Mouse (Mus musculus) CH12.LX (cell line): ENCODE measurements around the gene Spi1. TPM values are rescaled to one million over a fixed set of nuclear protein-coding genes. Genes with fewer than 3 reads are reported as not detected.

Experiments used
- DNase-seq: peaks from one replicate; pipeline ENCODE4 v3.0.0-alpha.2; 2013; ENCODE audit errors: extremely low read depth
- H3K27ac ChIP-seq: 2 replicates; pipeline ENCODE4 v1.5.1; 2012; ENCODE audit warnings: low read depth, mild to moderate bottlenecking, control low read depth, moderate library complexity; ENCODE audit not compliant: insufficient read depth
- H3K27me3 ChIP-seq: replicated peaks from 2 replicates; pipeline ENCODE3; 2012; ENCODE audit warnings: inconsistent platforms
- H3K36me3 ChIP-seq, 2 experiments: replicated peaks in 1 of 2; 2 replicates each; pipeline versions ENCODE3 to v1.6.1; 2012; ENCODE audit warnings: inconsistent platforms in 1 of 2, low read length in 1 of 2, mild to moderate bottlenecking in 1 of 2, mixed read lengths in 1 of 2, moderate library complexity in 1 of 2; ENCODE audit not compliant: control insufficient read depth in 1 of 2, insufficient read depth in 1 of 2
- H3K4me1 ChIP-seq, 2 experiments: 2 replicates each; pipeline ENCODE4 v1.6.1; 2012; ENCODE audit warnings: inconsistent platforms in 1 of 2, moderate library complexity in 1 of 2; ENCODE audit not compliant: insufficient read depth in 2 of 2, control insufficient read depth in 1 of 2
- H3K4me2 ChIP-seq: 2 replicates; pipeline ENCODE4 v1.6.1; 2012; ENCODE audit warnings: low read depth, mild to moderate bottlenecking, control low read depth; ENCODE audit not compliant: poor library complexity, insufficient read depth, severe bottlenecking
- H3K4me3 ChIP-seq, 3 experiments: fragments of 150-350 bp in 1 of 3; sonication (generic) in 1 of 3; replicated peaks in 1 of 3; 2 replicates each; pipeline versions ENCODE3 to v1.5.1; 2011 to 2012; ENCODE audit warnings: low read depth in 2 of 3, low read length in 2 of 3, mild to moderate bottlenecking in 2 of 3, moderate library complexity in 2 of 3, control low read depth in 1 of 3, improper control_type of control experiment in 1 of 3, inconsistent platforms in 1 of 3, mixed read lengths in 1 of 3; ENCODE audit not compliant: poor library complexity in 1 of 3
- H3K79me2 ChIP-seq: replicated peaks from 2 replicates; pipeline ENCODE4 v1.6.1; 2012; ENCODE audit warnings: mild to moderate bottlenecking, moderate library complexity; ENCODE audit not compliant: control insufficient read depth, poor library complexity, insufficient read depth, severe bottlenecking; ENCODE audit errors: extremely low read depth
- H3K9ac ChIP-seq: 2 replicates; pipeline ENCODE4 v1.6.1; 2012; ENCODE audit warnings: low read depth, mild to moderate bottlenecking, control low read depth, moderate library complexity; ENCODE audit not compliant: insufficient read depth
- H3K9me3 ChIP-seq: replicated peaks from 2 replicates; pipeline ENCODE3; 2012; ENCODE audit warnings: low read length, inconsistent platforms, mixed read lengths
- CTCF ChIP-seq, 2 experiments: IDR thresholded peaks in 1 of 2; conservative IDR thresholded peaks in 1 of 2; 2 replicates each; pipeline ENCODE4 v1.5.1; 2011 to 2012; ENCODE audit warnings: low read depth in 2 of 2, low read length in 2 of 2, improper control_type of control experiment in 1 of 2, inconsistent platforms in 1 of 2, mild to moderate bottlenecking in 1 of 2, moderate library complexity in 1 of 2
- E2F4 ChIP-seq: IDR thresholded peaks from 2 replicates; pipeline ENCODE4 v1.6.1; 2011; ENCODE audit warnings: low read depth, low read length, improper control_type of control experiment; ENCODE audit not compliant: insufficient replicate concordance
- EP300 ChIP-seq: IDR thresholded peaks from 2 replicates; pipeline ENCODE4 v1.6.1; 2011; ENCODE audit warnings: low read length, improper control_type of control experiment
- HCFC1 ChIP-seq: IDR thresholded peaks from 2 replicates; pipeline ENCODE4 v1.6.1; 2012; ENCODE audit warnings: low read depth, mild to moderate bottlenecking, inconsistent platforms, low read length, improper control_type of control experiment
- MAZ ChIP-seq: IDR thresholded peaks from 2 replicates; pipeline ENCODE4 v1.6.1; 2012; ENCODE audit warnings: low read depth, mild to moderate bottlenecking, inconsistent platforms, low read length, improper control_type of control experiment, moderate library complexity
- MXI1 ChIP-seq: IDR thresholded peaks from 2 replicates; pipeline ENCODE4 v1.6.1; 2011; ENCODE audit warnings: mild to moderate bottlenecking, low read depth, low read length, improper control_type of control experiment
- MYC ChIP-seq: IDR thresholded peaks from 2 replicates; pipeline ENCODE4 v1.6.1; 2011; ENCODE audit warnings: low read depth, mild to moderate bottlenecking, improper control_type of control experiment, low read length
- POLR2A ChIP-seq: IDR thresholded peaks from 2 replicates; pipeline ENCODE4 v1.6.1; 2011; ENCODE audit warnings: low read depth, mild to moderate bottlenecking, improper control_type of control experiment, low read length
- RAD21 ChIP-seq: IDR thresholded peaks from 2 replicates; pipeline ENCODE4 v1.6.1; 2011; ENCODE audit warnings: low read depth, mild to moderate bottlenecking, low read length, improper control_type of control experiment, moderate library complexity
- RCOR1 ChIP-seq: conservative IDR thresholded peaks from 2 replicates; pipeline ENCODE4 v1.6.1; 2012; ENCODE audit warnings: low read depth, mild to moderate bottlenecking, inconsistent platforms, low read length, improper control_type of control experiment
- TCF12 ChIP-seq: IDR thresholded peaks from 2 replicates; pipeline ENCODE4 v1.6.1; 2014; ENCODE audit warnings: low read depth, mild to moderate bottlenecking, inconsistent platforms, low read length, improper control_type of control experiment
- UBTF ChIP-seq: IDR thresholded peaks from 2 replicates; pipeline ENCODE4 v1.6.1; 2012; ENCODE audit warnings: low read depth, mild to moderate bottlenecking, inconsistent platforms, low read length, improper control_type of control experiment, moderate library complexity
- USF1 ChIP-seq: IDR thresholded peaks from 2 replicates; pipeline ENCODE4 v1.6.1; 2014; ENCODE audit warnings: low read depth, mild to moderate bottlenecking, inconsistent platforms, low read length, improper control_type of control experiment
- ZC3H11A ChIP-seq: IDR thresholded peaks from 2 replicates; pipeline ENCODE4 v1.6.1; 2012; ENCODE audit warnings: low read depth, mild to moderate bottlenecking, inconsistent platforms, low read length, improper control_type of control experiment
- ZMIZ1 ChIP-seq: IDR thresholded peaks from 2 replicates; pipeline ENCODE4 v1.6.1; 2012; ENCODE audit warnings: low read depth, mild to moderate bottlenecking, inconsistent platforms, low read length, improper control_type of control experiment
- dilution Hi-C: fragments of 300-500 bp; cut with MboI; formaldehyde crosslinking; loops from 2 replicates; pipeline ENCODE4 v1.14.3; 2020; ENCODE audit warnings: low sequenced_read_pairs; ENCODE audit not compliant: extremely low pct_unique_long_range_greater_than_20kb, extremely low pct_ligation_motif_present
- in situ Hi-C: fragments of 300-500 bp; cut with MboI; formaldehyde crosslinking; loops from 3 replicates; pipeline ENCODE4 v1.14.3; 2019; ENCODE audit warnings: low sequenced_read_pairs, low pct_ligation_motif_present, low pct_unique_long_range_greater_than_20kb, mixed read lengths
- polyA plus RNA-seq: library from polyadenylated mRNA; unstranded; fragments of >175 nt; gene quantifications from 2 replicates; pipeline ENCODE4 v1.2.1, GENCODE M21; 2012; ENCODE audit warnings: low read depth; ENCODE audit not compliant: insufficient read length
- total RNA-seq, 2 experiments: library from RNA; depleted of rRNA; stranded (reverse); fragments of 300-350 nt in 1 of 2; fragments of >200 nt in 1 of 2; gene quantifications; 2 replicates each; pipeline ENCODE4 v1.2.3; 2012 to 2014

Gene Spi1
- total and polyA plus RNA-seq, 3 experiments, result 24.7 to 45.7 (median 42.6) TPM

- Histone ChIP-seq H3K27ac (no peak overlapping the region), H3K4me2 (no peak overlapping the region), H3K79me2 (0 out of 2 replicates have a peak, but pooled peaks cover 1% of the 10 kb centered on the region), H3K36me3 (peaks cover 53 to 73% of the 10 kb centered on the region in 2 experiments), H3K4me1 (peaks cover 0 to 13% of the 10 kb centered on the region in 2 experiments; a peak in 2 of 4 replicates), H3K4me3 (no peak overlapping the region), H3K9ac (no peak overlapping the region), H3K27me3 (no peaks in the 10 kb centered on the region)
- in situ Hi-C loops, result no loop called here
- TF ChIP-seq ZC3H11A (no peak), POLR2A (no peak)
- TF ChIP-seq, all 38 proteins: peak for 0
- H3K9me3 ChIP-seq, result no peaks in the 10 kb centered on the region
- dilution Hi-C loops, result no loop called here
- DNase-seq, result no peak
These were observed 69.1 kb downstream of the Spi1 start for GRCm38 (mm10) chr2:91151331-91151730.

GRCm38 (mm10) chr2:91152885-91153377 is 70.7 kb downstream of the Spi1 start:
- no peak overlapping the region for H3K4me2 ChIP-seq
- dilution Hi-C loops (no loop called here), in situ Hi-C loops (no loop called here)
- H3K4me1 ChIP-seq, result peaks cover 0 to 13% of the 10 kb centered on the region in 2 experiments; a peak in 2 of 4 replicates
- no peaks in the 10 kb centered on the region for H3K27me3 ChIP-seq
- no peak overlapping the region for H3K27ac ChIP-seq
- H3K79me2 ChIP-seq, result 0 out of 2 replicates have a peak, but pooled peaks cover 1% of the 10 kb centered on the region
- H3K9me3 ChIP-seq, result no peaks in the 10 kb centered on the region
- TF ChIP-seq CTCF (conservative IDR thresholded peaks at IDR 0.05 in 1 of 2, IDR thresholded peaks at IDR 0.05 in 1 of 2; ENCODE audit: low read depth in 2 of 2, low read length in 2 of 2), result no peak
- no peak for TF ChIP-seq E2F4
- TF ChIP-seq ZMIZ1, result no peak
- no peak for TF ChIP-seq MAZ
- TF ChIP-seq MYC, result no peak
- no peak for TF ChIP-seq RAD21
- no peak for TF ChIP-seq POLR2A
- TF ChIP-seq RCOR1, result no peak
- TF ChIP-seq UBTF, result no peak
- TF ChIP-seq USF1, result no peak
- TF ChIP-seq MXI1, result no peak
- no peak for TF ChIP-seq TCF12
- no peak for TF ChIP-seq EP300
- TF ChIP-seq HCFC1, result no peak
- TF ChIP-seq, all 38 proteins: peak for 0
- Histone ChIP-seq H3K4me3 (no peak overlapping the region), H3K36me3 (peaks cover 59 to 78% of the 10 kb centered on the region in 2 experiments), H3K9ac (no peak overlapping the region)
- DNase-seq, result no peak
